Mouse (Mus musculus) left cerebral cortex, adult 6 months (tissue): Measurements from ENCODE around the gene Gpc5. TPM values are rescaled to one million over a fixed set of nuclear protein-coding genes. Genes with fewer than 3 reads are reported as not detected.

Source experiments
- long read RNA-seq, 2 experiments: library from polyadenylated mRNA; unstranded; transcript quantifications; one replicate each; pipeline ENCODE4 v2.0.0; 2019 to 2020
- polyA plus RNA-seq: library from polyadenylated mRNA; unstranded; fragments of <200 nt; fragmentation: Nextera tagmentation; gene quantifications from 2 replicates; pipeline ENCODE4 v1.2.3, GENCODE M21; 2021

Gpc5 gene
- 25.8 and 38.6 TPM in 2 replicates for polyA plus RNA-seq
- long read RNA-seq, experiment 1, transcript Gpc5-204 (2 exons, 1,638 nt) = major isoform, 8 of 14 reads
- long read RNA-seq, experiment 1, partial matches to known transcripts = 0 of 14 reads
- long read RNA-seq, experiment 1, other reads (novel, unspliced or antisense) = 6 of 14 reads
- long read RNA-seq, experiment 2, partial matches to known transcripts = 1 of 9 reads
- long read RNA-seq, experiment 2, other reads (novel, unspliced or antisense) = 6 of 9 reads

GRCm38 (mm10) chr14:115092081-115092480 is at the start of gene Gpc5:
Gene Gpc5 (plus strand): TSS chr14:115092215.

